Mouse (Mus musculus): ENCODE results near the gene Pak1.
"Not testable (repeated sequence)": the region's sequence is repeated elsewhere in the genome, so short reads cannot be mapped to it uniquely, and the experiment has no call there.

Pak1 gene

GRCm38 (mm10) chr7:97849557-97849956 lies 61.2 kb downstream of the Pak1 start:
- not testable (repeated sequence) for DNase-seq (ENCODE audit: low read depth, low spot score)

- no peak for DNase-seq (ENCODE audit: low read depth, low spot score)
Observed at GRCm38 (mm10) chr7:97850331-97850730, 62.0 kb downstream of the Pak1 start.

GRCm38 (mm10) chr7:97863512-97863911 lies 75.2 kb downstream of the Pak1 start:
- no peak for DNase-seq (ENCODE audit: low read depth, low spot score)

- DNase-seq (ENCODE audit: low read depth, low spot score), result no peak
Observed at GRCm38 (mm10) chr7:97864531-97864930, 76.2 kb downstream of the Pak1 start.

GRCm38 (mm10) chr7:97867866-97868265 lies 79.5 kb downstream of the Pak1 start:
- no peak for DNase-seq (ENCODE audit: low read depth, low spot score)

- DNase-seq (ENCODE audit: low read depth, low spot score), result no peak
Observed at GRCm38 (mm10) chr7:97868766-97869165, 80.4 kb downstream of the Pak1 start.

GRCm38 (mm10) chr7:97872396-97872795 lies 84.1 kb downstream of the Pak1 start:
- no peak for DNase-seq (ENCODE audit: low read depth, low spot score)

GRCm38 (mm10) chr7:97873317-97873716 lies 85.0 kb downstream of the Pak1 start:
- DNase-seq (ENCODE audit: low read depth, low spot score), result no peak

- DNase-seq (ENCODE audit: low read depth, low spot score), result no peak
Observed at GRCm38 (mm10) chr7:97877846-97878538, 89.7 kb downstream of the Pak1 start.

- DNase-seq (ENCODE audit: low read depth, low spot score), result no peak
Observed at GRCm38 (mm10) chr7:97911646-97912045, 123.3 kb downstream of the Pak1 start.

- DNase-seq (ENCODE audit: low read depth, low spot score), result no peak
Observed at GRCm38 (mm10) chr7:97914833-97915516, 126.6 kb downstream of the Pak1 start.

- peak; percentile 49 for DNase-seq (ENCODE audit: low read depth, low spot score)
Observed at GRCm38 (mm10) chr7:97919742-97920141, 131.4 kb downstream of the Pak1 start, which contains the start of gene Gdpd4. Gdpd4 (plus strand) TSS chr7:97919955.

GRCm38 (mm10) chr7:97925819-97926218 lies 137.5 kb downstream of the Pak1 start:
- no peak for DNase-seq (ENCODE audit: low read depth, low spot score)

- no peak for DNase-seq (ENCODE audit: low read depth, low spot score)
Observed at GRCm38 (mm10) chr7:97926978-97927377, 138.6 kb downstream of the Pak1 start.

- DNase-seq (ENCODE audit: low read depth, low spot score), result no peak
Observed at GRCm38 (mm10) chr7:97944485-97944884, 156.1 kb downstream of the Pak1 start.
